Mouse (Mus musculus) limb, embryonic 14.5 days (tissue): Measurements from ENCODE around the gene Ddc. TPM values are rescaled to one million over a fixed set of nuclear protein-coding genes. Genes with fewer than 3 reads are reported as not detected.

ENCODE experiments used
- ATAC-seq: fragments of 200-750 bp; cut with Nextera tagmentation; 2 replicates; pipeline ENCODE4 v1.8.0; 2017; ENCODE audit warnings: low read depth, moderate number of reproducible peaks, moderate TSS enrichment; ENCODE audit not compliant: low FRiP score
- DNase-seq: peaks from one replicate; pipeline ENCODE4 v3.0.0-alpha.2; 2015; ENCODE audit warnings: low spot score
- H3K27ac ChIP-seq: fragments of 300-500 bp; sonication (generic); replicated peaks from 2 replicates; pipeline ENCODE4 v1.5.1; 2014; ENCODE audit warnings: low read depth, mild to moderate bottlenecking, low read length, moderate library complexity, mixed read lengths
- H3K27me3 ChIP-seq: fragments of 300-500 bp; sonication (generic); 2 replicates; pipeline ENCODE4 v1.6.1; 2014; ENCODE audit warnings: low read length, mixed read lengths; ENCODE audit not compliant: control insufficient read depth, insufficient read depth
- H3K36me3 ChIP-seq: fragments of 300-500 bp; sonication (generic); 2 replicates; pipeline ENCODE4 v1.6.1; 2014; ENCODE audit warnings: mild to moderate bottlenecking, low read length, moderate library complexity, mixed read lengths; ENCODE audit not compliant: control insufficient read depth, insufficient read depth
- H3K4me1 ChIP-seq: fragments of 300-500 bp; sonication (generic); 2 replicates; pipeline ENCODE4 v1.6.1; 2014; ENCODE audit warnings: antibody characterized with exemption, low read length, mixed read lengths; ENCODE audit not compliant: control insufficient read depth, insufficient read depth
- H3K4me2 ChIP-seq: fragments of 300-500 bp; sonication (generic); replicated peaks from 2 replicates; pipeline ENCODE4 v1.6.1; 2014; ENCODE audit warnings: low read depth, mild to moderate bottlenecking, low read length, moderate library complexity; ENCODE audit not compliant: severe bottlenecking
- H3K4me3 ChIP-seq: fragments of 300-500 bp; sonication (generic); replicated peaks from 2 replicates; pipeline ENCODE4 v1.5.1; 2014; ENCODE audit warnings: low read length
- H3K9ac ChIP-seq: fragments of 300-500 bp; sonication (generic); 2 replicates; pipeline ENCODE4 v1.6.1; 2014; ENCODE audit warnings: mild to moderate bottlenecking, low read depth, low read length, moderate library complexity; ENCODE audit not compliant: severe bottlenecking
- H3K9me3 ChIP-seq: fragments of 300-500 bp; sonication (generic); 2 replicates; pipeline ENCODE4 v1.6.1; 2016; ENCODE audit warnings: low read length; ENCODE audit not compliant: control insufficient read depth
- POLR2A ChIP-seq: fragments of 200-500 bp; IDR thresholded peaks from 2 replicates; pipeline ENCODE4 v1.8.0; 2012; ENCODE audit warnings: inconsistent platforms, mild to moderate bottlenecking, moderate library complexity, borderline replicate concordance; ENCODE audit not compliant: insufficient read depth, insufficient read length; ENCODE audit errors: extremely low read depth
- WGBS: fragments of 180-500 bp; shearing (Covaris S2); extraction: QIAGEN DNeasy Blood & Tissue Kit; methylation state at CpG from one replicate; pipeline ENCODE4 v1.1.7; 2014; 5-methylcytosine and 5-hydroxymethylcytosine counted together
- polyA plus RNA-seq, 2 experiments: library from polyadenylated mRNA; depleted of rRNA in 1 of 2; stranded (reverse) in 1 of 2; unstranded in 1 of 2; fragments of >200 nt; fragmentation: Nextera tagmentation in 1 of 2; extraction: Ambion mirVana in 1 of 2; gene quantifications; 2 replicates each; pipeline versions ENCODE4 v1.2.1 to v1.2.3; 2012 to 2014

Ddc gene
- polyA plus RNA-seq, 2 experiments: 12.6 to 20.7 TPM

DNA sequence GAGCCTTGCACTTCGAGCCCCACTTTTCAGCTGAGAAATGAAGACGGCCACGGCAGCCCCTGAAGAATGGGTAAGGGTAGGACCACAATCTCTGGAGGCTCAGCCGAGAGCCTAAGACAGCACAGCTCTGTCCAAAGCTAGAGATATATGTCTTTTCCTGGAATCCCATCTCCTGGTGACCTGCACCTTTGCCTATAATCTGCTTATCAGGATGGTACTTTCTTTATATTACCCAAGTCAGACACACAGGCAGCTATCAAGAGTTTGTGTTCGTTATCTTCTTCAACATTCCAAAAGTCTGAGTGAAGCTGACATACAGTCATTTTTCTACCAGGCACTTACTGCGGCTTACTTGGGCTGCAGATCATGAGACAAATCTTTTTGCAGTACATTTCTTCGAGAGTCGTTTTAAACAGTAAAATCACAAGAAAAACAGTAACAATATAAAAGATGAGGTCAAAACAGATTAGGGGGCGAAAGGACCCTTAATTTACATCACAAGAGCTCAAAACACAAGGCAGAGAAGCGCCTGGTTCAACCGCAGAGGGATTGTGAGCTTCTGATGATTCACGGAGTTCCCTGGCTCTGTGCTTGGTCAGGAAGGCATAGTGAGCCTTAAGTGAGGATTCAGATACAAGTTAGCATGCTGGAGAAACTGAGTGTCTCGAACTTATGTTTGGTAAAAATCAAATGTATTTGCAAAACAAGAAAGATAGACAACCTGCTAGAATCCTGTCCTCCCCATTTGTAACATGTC lies 16.7 kb downstream of the Ddc start:
- 64% methylated on average over 13 of the region's 13 CpGs for WGBS
- Histone ChIP-seq H3K4me2 (no peak overlapping the region), H3K27me3 (no peaks in the 10 kb centered on the region), H3K4me1 (peaks cover 35% of the 10 kb centered on the region), H3K27ac (no peak overlapping the region), H3K9me3 (no peaks in the 10 kb centered on the region), H3K36me3 (no peaks in the 10 kb centered on the region), H3K4me3 (no peak overlapping the region), H3K9ac (no peak overlapping the region)
- DNase-seq (no peak), ATAC-seq (no peak)
- no peak for TF ChIP-seq POLR2A

DNA sequence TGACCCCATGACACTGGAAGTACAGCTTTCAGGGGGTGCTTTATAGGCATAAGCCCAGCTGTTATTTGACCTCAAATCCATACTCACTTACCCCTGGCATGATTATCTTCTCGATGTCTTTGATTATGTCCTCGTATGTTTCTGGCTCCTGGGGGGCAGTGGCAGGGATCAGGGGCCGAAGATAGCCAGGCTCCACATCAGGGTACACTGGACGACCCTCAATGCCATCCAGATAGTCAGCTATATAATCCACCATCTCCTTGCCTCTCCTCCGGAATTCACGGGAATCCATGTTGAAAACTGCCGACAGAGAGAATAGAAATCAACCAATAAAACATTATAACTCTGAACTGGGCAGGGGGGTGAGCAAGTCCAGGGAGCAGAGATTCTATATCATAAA lies 17.6 kb downstream of the Ddc start:
- no peaks in the 10 kb centered on the region for H3K36me3 ChIP-seq
- no peak overlapping the region for H3K4me2 ChIP-seq
- no peak overlapping the region for H3K9ac ChIP-seq
- H3K27me3 ChIP-seq: no peaks in the 10 kb centered on the region
- no peak overlapping the region for H3K4me3 ChIP-seq
- 69% methylated on average over 7 of the region's 7 CpGs for WGBS
- no peaks in the 10 kb centered on the region for H3K9me3 ChIP-seq
- no peak for TF ChIP-seq POLR2A
- DNase-seq: no peak
- 0 out of 2 replicates have a peak overlapping the region, but pooled peaks have one; percentile 92 for H3K27ac ChIP-seq
- no peak for ATAC-seq
- peaks cover 29% of the 10 kb centered on the region for H3K4me1 ChIP-seq

DNA sequence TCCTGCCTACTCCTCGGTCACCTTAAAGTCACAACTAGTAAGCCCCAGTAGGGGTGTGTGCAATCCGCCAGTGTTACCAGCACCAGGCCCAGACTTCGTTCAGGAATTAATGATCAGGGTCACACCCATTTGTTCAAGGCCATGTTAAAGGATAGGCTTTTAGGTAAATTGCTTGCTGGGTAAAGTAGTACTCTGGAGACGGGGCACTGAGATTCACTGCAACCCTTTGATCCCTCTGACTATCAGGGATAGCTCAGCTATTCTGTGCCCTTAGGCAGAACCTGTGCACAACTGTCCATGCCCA lies 18.3 kb downstream of the Ddc start:
- no peaks in the 10 kb centered on the region for H3K36me3 ChIP-seq
- ATAC-seq (no peak), DNase-seq (no peak)
- no peak overlapping the region for H3K4me2 ChIP-seq
- H3K9ac ChIP-seq: no peak overlapping the region
- no peak overlapping the region for H3K4me3 ChIP-seq
- TF ChIP-seq POLR2A: no peak
- peak overlapping the region; percentile 92 for H3K27ac ChIP-seq
- peaks cover 28% of the 10 kb centered on the region for H3K4me1 ChIP-seq
- H3K27me3 ChIP-seq: no peaks in the 10 kb centered on the region
- H3K9me3 ChIP-seq: no peaks in the 10 kb centered on the region
- 47% methylated on average over 4 of the region's 4 CpGs for WGBS

DNA sequence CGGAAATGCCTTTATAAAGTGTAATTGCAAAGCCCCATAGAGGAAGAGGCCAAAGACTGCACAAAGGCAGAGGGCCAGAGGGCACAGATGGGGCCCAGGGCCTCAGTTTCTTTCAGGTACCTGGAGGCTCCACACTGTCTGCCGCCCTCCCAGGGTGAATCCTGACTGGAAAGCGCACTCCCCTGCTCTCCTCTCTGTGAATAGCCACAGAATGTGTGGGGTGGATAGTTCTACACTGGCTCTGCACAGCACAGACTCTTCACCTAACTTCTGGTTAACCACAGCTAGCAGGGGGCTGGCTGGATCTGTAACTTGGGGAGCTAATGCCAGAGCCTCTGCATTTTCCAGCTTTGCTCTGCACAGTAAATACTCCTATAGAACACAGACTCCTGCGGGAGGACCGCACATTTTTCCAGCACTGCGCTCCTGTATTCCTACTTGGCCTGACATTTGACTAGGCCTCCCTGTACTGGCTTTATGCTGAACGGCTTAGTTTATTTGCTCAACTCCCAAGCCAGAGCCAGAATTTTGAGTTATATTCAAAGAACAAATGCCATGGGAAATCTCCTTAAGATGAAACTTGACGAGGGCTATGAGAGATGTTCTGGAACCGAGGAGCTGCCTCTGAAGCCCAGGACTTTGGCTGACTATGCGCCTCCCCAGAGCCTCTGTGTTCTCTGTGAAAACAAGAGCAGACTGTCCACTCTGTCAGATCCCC lies 18.8 kb downstream of the Ddc start:
- Histone ChIP-seq H3K27ac (peak overlapping the region; percentile 92), H3K9ac (peak overlapping the region; percentile 8; the same call in 1 of the 2 replicates), H3K4me3 (no peak overlapping the region), H3K27me3 (no peaks in the 10 kb centered on the region), H3K4me1 (peaks cover 27% of the 10 kb centered on the region), H3K4me2 (peak overlapping the region; percentile 6), H3K9me3 (no peaks in the 10 kb centered on the region), H3K36me3 (no peaks in the 10 kb centered on the region)
- DNase-seq (peak; percentile 75), ATAC-seq (peak; percentile 79)
- WGBS: 23% methylated on average over 10 of the region's 10 CpGs
- TF ChIP-seq POLR2A: no peak

DNA sequence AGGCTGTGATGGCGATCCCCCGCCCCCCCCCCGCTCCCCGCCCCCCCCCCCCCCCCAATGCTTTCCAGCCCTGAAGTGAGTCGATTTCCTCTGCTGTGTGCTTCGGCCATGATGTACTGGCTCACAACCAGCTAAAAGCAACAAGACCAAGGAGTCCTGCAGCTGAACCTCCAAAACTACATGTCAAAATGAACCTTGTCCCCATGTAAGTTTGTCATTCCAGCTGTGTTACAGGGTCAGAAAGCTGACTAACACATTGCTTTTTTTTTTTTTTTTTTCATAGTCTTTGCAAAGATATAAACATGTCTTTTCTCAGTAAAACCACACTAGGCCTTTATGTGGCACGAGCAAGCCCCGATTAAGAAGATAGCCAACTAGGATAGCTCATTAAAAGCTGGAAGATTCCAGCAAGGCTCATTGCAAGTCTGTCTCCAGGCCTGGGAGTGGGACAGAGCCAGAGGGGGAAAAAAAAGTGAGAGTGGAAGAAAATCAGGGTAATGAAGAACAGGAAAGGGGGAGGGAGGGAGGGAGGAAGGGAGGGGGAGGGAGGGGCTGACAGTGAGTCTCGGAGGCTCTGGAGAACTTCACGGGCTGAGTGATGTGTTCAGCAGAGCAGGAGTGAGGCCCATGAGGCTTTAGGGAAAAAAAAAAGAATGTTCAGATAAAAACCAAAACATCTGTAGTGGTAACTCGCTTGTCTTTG lies 19.5 kb downstream of the Ddc start:
- no peak for TF ChIP-seq POLR2A
- H3K9me3 ChIP-seq: no peaks in the 10 kb centered on the region
- no peaks in the 10 kb centered on the region for H3K27me3 ChIP-seq
- no peak overlapping the region for H3K9ac ChIP-seq
- H3K4me3 ChIP-seq: no peak overlapping the region
- H3K4me1 ChIP-seq: peaks cover 34% of the 10 kb centered on the region
- peak; percentile 81 for ATAC-seq
- H3K27ac ChIP-seq: peak overlapping the region; percentile 92
- peak; percentile 88 for DNase-seq
- H3K36me3 ChIP-seq: no peaks in the 10 kb centered on the region
- peak overlapping the region; percentile 6 for H3K4me2 ChIP-seq
- 8% methylated on average over 7 of the region's 11 CpGs for WGBS
